Mouse (Mus musculus) adrenal gland, adult 18-20 months (tissue): ENCODE data around the gene Lin28a. TPM values are rescaled to one million over a fixed set of nuclear protein-coding genes. Genes with fewer than 3 reads are reported as not detected.
"Not testable (repeated sequence)": the region's sequence is repeated elsewhere in the genome, so short reads cannot be mapped to it uniquely, and the experiment has no call there.

Experiments
- DNase-seq, 2 experiments: peaks; one replicate each; pipeline ENCODE4 v3.0.0; 2021 to 2022; ENCODE audit warnings: low spot score in 2 of 2
- total RNA-seq, 2 experiments: library from RNA; stranded (reverse); gene quantifications; 1 replicate in 1 of 2; 2 replicates in 1 of 2; pipeline ENCODE4 v1.2.3; 2021

Gene Lin28a
- total RNA-seq, 2 experiments from 2014 or later, result not detected

DNA sequence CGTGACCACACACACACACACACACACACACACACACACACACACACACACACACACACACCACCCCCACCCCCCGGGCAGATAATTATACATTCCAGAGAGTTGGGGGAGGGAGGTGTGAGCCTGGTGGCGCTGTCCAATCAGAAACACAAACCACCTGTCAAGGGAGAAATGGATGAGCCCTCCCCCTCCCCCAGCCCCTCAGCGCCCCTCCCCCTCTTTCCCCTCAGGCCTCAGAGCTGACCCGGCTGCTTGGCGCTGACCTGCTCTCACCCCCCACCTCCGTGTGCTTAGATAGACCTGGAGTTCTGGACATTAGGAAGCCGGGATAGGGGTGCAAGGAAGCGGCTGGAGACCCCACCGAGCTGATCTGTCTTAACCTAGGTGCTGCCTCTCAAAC, 569 bp upstream of the Lin28a start:
- DNase-seq, result no peak

DNA sequence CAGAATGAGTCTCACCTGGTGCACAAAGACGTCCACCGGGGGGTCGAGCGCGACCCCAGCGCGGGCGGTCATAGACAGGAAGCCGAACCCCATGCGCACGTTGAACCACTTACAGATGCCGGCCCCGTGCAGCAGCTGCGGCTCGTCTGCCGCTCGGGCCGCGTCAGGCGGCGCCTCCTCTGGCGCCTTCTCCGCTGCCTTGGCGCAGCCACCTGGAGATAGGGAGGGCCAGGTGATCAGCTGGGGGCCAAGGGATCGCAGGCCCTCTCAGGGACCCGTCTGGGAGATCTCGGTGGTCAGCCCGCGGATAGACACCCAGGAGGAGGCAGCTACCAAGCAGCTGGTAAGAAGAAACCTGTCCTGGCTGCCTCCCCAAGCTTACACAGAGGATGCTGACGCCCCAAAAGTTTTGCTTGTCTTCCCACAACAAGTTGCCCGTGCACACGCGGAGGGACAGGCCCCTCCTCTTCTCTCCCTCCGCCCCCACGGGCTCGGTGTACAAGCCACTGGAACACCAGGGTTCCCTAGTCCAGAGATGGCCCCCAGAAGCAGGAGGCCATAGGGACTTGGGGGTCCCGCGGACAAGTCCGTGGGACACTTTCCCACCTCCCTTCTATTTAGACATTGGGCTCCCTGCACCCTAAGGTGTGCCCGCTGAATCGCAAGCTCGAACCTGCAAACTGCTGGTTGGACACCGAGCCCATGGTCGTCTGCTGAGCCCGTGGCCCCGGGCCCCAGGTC, 433 bp downstream of the Lin28a start:
- DNase-seq, result no peak

DNA sequence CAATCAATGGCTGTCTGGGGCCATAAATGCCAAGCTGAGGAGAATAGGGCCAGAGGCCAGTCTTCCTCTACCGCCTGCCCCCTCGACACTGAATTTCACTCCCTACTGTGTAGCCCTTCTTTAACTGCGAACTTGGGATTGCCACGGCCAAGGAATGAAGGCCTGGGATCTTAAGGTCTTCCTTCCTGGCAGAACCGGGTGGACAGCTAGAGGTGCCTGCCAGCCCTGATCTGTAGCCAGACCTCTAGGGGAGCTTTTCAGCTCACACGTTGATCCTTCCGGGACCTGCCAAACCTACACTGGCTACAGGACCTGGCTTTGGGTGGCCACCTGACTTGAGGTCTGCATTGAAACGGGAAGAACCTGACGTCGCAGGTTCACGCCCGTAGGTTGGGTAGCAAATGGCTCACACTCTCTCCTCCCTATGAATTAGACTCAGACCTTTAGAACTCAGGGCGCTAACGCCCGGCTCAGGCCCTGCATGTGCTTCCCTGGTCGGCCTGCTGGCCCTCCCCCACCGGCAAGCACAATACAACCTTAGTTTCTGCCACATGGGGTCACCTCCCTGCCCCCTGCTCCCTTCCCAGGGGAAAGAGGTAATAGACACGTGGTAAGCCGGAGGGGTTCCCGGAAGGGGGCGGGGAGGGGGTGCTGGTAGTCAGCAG, 1.3 kb downstream of the Lin28a start:
- no peak for DNase-seq

DNA sequence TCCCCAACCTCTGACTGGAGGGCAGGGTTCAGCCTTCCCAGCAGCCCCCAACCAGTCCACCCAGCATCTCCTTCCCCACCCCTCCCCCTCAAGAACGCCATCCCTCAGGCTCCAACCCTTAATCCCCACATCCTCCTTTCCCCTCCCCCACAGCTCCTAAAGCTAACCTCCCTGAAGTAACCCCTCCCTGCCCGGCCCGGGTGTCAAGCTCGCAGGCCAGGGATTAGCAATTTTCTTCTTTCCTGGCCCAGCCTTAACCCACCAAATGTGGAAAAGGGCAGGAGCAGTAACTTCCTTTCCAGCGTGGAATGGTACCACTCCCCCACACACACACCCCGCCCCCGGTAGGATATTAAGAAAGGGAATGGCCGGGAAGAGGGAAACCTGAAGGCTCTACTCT, 1.9 kb downstream of the Lin28a start:
- no peak for DNase-seq

DNA sequence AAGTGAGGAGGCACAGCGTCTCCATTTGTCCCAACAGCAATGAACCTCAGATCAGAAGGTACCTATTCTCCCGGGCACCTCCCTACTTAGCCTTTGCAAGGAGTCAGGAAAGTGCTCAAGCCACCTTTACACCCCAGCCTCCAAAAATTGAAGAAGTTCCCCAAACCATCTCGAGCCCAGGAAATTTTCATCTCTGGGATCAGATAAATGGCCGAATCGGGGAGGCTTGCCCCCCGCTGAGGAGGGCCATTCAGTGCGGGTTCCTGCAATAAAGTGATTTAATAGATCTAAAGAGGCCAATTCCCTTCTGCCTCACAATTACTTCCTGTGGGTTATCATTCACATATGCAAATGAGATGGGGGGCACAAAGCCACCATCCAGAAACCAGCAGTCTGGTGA, 2.4 kb downstream of the Lin28a start:
- no peak for DNase-seq

DNA sequence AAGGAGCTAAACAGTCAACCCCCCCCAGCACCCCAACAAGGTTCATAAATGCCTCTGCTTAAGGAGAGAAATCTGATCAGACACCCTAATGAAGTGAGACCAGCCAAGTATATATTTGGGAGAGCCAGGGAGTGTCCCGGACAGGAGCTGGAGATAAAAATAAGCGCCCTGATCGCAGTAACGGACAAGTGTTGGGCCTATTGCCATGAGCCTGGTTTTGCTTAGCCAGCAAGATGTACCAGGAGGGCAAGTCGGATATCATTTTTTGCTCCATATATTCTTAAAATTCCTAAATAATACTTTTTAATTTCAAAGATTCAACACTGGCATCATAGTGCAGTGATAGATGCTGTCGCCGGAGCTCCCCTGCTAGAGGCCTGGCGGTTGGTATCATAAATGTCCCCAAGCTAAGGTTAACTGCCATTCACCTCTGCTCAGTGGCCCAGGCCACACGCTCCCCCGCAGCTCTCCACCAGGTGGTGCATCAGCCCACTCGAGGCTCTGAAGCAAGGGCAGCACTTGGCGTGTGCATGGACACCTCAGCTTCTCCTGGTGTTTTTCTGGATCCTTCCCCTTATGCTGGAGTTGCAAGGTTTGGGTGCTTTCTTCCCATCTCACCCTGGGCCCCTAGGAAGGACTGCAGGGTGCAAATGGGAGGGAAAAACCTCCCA, 5.6 kb downstream of the Lin28a start:
- no peak for DNase-seq

DNA sequence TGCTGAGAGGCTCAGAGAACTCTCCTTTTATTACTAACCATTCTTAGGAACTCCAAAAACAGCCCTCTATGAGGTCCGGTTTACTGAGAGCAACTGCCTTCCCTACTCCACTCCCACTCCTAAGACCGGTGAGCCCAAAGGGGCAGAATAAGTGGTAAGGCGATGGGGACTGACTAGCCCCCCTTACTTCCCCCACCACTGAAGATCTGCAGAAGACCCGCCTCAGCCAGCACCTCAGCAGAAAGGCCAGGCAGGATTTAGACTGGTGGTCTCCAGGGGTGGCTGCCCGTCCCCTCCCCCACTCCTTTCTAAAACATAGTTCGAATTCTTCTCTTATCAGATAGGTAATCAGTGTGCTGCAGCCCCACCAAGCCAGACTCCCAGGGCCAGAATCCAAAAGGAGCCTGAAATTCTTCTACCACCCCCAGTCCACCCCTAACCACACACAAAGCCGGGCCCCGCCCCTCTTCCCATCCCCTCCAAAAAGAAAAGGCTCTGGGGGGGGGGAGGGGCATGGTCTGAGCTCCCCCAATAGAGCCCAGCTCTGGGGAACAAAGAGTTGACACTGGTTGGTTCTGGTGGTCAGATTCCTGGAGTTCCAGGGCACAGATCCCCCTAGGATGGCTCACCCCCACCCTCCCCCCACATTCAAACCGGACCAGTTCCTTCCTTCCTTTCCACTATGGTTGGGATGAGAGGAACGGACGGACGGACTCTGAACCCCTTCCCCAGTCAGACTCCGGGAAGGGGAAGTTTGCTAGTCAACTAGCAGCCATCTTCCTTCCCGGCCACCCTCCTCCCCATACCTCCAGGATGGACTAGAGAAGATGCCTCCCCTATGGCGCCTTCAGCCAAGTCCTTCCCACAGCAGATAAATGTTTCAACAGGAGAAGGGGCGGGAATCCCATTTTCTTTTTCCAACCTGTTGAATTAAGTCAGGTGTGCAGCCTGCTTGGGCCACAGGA, 6.9 kb downstream of the Lin28a start:
- no peak for DNase-seq

DNA sequence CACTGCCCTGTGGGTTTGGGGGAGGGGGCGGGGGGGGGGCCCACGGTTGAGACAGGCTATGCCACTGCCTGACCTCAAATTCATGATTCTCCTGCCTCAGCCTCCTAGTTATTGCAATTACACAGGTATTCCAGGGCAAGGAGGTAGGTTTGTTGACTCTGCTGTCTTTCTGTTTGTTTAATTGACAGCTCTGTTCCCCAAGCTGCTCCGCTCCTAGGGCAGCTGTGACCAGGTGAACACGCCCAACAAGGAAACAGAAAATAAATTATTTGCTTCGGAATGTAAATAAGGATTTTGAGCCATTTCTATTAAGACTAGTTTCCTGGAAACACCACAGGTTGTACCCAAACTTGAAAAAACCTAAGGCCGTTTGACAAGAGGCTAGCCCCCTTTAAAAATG, 8.9 kb downstream of the Lin28a start:
- DNase-seq, result no peak

DNA sequence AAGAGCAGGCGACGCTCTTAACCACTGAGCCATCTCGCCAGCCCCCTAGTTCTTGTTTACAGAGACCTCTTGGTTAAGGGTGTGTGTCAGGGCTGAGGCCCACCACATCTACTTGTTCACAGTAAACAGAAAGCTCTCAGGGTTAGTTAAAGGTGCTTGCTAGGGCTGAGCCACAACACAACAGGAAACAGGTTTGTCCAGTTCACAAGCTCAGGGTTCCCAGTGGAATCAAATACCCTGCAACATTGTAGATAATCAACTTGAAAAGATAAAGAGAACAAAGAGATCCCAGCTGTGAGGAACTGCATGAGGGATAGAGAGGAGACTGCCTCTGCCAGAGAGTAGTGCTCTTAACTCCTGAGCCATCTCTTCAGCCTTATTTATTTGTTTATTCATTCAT, 11.8 kb downstream of the Lin28a start:
- no peak for DNase-seq

DNA sequence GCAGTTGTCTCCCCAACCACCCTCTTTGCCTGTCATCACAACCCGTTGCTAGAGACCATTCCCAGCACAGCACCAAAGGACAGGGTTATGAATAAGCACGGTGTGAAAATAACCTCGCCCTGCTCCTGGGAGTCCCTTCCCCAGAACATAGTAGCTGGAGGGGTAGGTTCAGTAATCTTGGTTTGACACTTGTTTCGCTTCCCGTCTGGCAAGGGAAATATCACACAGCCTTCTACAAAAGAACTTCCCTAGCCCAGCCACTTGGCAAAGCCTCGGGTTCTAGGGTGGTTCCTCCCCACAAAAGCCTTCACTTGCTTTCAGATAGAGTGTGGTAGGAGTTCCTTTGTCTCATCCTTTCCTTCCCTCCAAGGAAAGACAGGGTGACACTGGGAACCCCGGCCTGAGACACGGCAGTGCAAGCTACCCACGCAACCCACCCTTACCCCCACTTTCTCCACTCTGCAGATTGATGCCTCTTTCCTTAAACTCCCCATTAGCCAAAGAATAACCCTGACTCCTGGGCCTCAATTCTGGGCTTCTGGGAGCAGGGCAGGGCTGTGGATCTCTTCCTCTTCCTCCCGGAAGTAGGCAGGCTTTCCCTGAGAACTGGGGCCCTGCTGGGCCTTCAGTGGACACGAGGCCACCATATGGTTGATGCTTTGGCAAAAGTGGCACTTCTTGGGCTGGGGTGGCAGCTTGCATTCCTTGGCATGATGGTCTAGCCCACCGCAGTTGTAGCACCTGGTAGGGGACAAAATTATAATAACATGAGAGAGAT, 12.9 kb downstream of the Lin28a start:
- DNase-seq, result no peak

DNA sequence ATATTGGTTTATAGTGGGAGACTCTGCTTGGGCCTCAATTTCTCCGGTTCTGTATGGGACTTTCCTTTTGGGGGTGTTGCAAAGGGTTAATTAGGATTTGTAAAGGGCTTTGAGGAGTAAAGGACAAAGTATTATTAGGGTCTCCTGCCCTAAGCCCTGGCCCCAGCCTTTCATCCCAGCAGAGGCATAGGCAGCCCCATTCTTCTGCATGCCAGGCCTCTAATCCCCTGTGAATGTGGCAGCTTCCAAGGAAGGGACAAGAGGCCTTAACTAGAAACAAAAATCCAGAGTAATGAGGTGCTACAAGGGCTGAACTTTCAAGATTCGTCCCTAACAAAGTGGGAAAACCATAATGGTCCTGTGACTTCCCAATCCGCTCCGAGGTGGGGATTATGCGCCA, 15.7 kb downstream of the Lin28a start:
- DNase-seq, result no peak

DNA sequence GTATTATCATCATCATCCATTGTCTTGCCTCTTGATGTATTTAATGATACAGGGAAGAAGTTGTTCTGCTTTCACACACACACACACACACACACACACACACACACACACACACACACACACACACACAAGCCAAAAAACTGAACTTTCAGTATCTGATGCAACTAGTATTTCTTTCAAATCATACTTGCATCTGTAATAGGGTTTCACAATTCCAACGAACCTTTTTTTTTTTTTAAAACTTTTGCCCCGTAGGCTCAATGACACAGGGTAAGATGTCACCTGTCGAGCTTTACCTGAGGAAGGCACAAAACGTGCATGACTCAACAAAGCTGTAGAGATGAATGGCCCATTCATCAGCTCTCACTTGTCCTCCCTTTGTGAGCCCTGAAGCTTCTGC, 16.4 kb downstream of the Lin28a start:
- DNase-seq, result no peak

DNA sequence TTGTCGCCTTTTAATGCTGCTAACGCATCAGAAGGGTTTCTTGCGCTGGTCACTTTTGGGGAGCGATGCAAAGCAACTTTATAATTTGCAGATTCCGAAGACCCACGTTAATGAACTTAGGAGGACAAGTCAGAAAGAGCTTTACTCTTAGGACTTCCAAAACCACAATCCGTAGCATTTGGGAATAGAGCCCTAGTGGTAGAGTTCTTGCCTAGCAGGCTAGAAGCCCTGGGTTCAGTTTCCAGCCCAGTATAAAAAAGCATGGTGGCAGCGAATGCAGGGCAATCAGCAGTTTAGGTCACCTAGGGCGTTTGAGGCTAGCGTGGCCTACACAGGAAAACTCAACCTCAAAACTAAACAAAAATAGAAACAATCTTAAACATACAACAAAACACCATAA, 16.9 kb downstream of the Lin28a start:
- no peak for DNase-seq

DNA sequence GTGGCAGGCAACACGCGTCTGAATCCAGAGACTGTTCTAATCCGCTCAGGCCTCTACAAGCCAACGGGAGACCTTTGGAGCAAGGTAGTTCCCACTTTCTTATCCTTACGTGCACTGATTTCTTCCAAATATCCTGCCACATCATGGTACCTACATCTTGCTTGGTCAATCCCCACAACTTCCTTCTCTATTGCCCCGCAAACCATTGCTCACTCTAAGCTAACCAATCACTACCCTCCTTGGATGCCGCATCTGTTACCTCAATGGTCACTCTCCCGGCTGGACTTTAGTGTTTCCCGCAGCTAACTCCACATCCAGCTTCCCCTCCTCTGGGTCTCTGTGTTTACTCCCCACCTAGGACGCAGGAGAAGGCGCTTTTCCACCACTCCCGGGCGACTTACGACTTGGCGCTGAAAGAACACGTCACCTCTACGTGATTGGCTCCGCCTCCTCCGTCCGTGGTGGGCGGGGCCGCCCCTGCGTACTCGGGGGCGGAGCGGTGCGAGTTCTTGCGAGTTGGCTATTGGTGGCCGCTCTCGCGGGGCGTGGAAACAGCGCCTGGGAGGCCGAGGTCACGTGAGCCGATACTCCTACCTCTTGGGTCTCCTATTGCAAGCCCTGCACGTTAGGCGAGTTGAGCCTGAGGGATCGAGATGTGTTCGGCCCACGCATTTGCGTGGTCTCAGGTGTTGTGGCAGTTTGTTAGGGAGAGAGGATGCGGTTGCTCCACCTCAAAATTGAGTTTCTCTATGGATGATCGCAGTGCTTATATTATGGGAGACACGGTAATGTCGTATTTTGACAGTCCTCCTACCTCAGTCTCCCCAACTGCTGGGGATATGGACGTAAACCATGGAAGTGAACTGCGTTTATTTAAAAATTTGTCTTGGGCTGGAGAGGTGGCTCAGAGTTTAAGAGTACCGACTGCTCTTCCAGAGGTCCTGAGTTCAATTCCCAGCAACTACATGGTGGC, 17.9 kb downstream of the Lin28a start, which contains the start of gene Dhdds:
Gene Dhdds (minus strand): TSS at position 453 of the 973 bp plus-strand sequence.
- peak; percentile 93 to 94 for DNase-seq

DNA sequence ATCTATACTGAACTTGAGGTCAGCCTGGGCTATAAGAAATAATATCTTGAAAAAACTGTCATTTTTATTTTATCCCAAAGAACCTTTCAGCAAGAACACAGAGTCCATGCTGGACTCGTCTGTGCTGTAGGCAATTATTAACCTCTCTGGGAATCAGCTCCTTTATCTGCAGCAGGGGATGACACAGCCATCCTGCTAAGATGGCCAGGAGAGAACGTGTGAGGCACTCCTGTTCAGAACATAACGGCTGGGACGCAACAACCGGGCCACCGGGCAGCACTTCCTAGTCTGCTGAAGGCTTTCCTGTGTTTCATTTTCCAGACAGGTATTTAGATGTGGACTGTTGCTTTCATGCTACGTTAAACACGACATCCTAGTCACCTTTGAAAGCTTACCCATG, 23.9 kb downstream of the Lin28a start:
- no peak for DNase-seq

DNA sequence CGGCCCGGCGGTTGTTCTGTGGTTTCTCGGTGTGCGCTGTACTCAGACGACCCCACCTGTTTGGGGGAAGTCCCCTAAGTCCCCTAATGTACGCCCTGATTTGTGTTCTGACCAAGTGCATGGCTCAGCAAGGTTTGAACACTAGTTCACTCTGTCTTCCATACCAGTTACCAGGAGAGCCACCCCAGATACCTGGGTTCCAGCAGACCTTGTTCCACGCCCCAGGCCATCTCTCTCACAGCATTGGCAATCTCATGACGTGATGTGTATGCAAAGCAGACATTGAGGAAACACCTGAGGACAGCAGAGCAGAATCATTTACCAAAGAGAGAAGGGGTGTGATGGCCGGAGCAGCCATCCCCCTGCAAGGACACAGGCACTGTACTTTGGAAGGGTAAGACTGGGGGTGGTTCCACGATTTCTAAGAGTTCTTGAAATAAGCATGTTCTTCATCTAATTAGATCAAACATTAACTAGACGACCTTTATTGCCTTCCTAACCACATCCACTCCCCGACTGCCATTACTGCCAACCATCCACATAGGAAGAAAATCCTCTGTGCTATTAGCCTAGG, 27.5 kb downstream of the Lin28a start:
- DNase-seq, result no peak

DNA sequence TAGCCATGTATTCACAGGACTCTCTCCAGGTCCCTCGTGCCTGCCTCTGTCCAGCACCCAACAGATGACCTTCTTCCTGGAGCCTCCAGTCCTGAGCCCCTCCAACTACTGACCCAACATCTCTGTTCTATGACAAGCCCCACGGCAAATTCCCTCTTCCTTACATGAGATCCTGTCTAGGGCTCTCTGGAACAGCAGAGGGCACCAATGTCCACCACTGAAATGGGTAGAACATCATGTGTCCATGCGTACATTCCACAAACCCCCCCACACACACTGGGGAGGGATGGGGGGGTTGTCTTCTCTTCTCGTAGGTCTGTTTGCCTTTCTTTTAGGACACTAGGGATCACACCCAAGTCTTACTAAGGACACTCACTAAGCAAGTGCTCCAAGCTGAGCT, 28.6 kb downstream of the Lin28a start:
- no peak for DNase-seq

DNA sequence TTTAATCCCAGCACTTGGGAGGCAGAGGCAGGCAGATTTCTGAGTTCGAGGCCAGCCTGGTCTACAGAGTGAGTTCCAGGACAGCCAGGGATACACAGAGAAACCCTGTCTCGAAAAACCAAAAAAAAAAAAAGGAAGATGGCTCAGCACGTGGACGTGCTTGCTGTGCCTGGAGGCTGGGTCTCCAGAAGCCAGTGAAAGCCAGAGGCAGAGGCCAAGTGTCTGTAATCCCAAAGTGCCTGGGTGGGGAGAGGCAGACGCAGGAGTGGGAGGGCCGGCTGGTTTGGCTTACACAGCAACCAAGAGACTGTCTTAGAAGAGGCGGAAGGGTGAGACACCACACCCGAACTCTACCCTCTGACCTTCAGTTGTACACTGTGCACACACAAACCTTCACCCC, 30.4 kb downstream of the Lin28a start:
- DNase-seq, result not testable (repeated sequence)

DNA sequence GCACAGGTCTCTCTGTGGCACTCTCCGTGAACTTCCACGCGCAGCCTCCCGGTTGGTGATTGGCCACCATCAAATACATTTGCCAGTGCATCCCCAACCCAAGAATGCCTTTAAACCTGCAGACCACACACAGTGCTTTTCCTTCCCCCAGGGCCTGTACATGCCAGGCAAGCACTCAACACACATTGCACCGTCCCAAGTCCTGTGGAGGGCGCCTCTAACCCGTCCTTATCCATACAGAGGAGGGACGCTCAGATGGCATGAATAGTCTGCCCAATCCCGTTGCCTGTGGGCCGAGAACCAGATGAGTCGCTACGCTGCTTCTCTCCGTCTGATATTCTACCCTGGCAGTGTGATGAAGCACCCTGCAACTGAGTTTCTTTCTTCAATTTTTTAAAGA, 35.7 kb downstream of the Lin28a start:
- DNase-seq, result no peak
